Comparison of ENCODE assay signal across 12 mouse cellular contexts in the genomic region with DNA sequence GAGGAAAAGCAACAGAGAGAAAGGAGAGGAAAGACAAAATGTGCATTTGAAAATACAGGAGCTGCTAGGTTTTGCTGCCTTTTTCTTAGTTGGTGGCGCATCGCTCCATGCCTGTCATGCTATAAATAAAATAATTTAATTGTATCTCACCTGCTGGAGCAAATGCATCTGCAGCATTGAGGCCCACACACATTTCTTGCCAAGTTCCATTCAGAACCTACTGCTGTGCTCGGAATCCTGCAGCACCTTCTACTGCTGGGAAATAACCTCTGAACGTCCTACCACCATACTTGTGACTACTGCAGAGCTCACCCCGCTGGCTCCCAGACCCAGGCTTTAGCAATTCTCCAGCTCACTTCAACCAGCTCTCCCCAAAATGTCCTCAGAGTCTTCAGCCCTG.
"Had no signal": no experiment of that assay in that cellular context is flagged by ENCODE, and none has a peak within 500 bp of the region (broad histone marks: within the 10 kb centered on the region; RNA-seq: fewer than 3 reads in every experiment).

No protein-coding gene starts in this region.

- DNase-seq: retina, postnatal 1 day; right cerebral cortex, adult 18-20 months; right cerebral cortex, postnatal 14 days; right cerebral cortex, postnatal 25 days; right cerebral cortex, postnatal 4 days; spleen, adult 18-20 months; thymus, adult 18-20 months; thymus, adult 2 months; thymus, postnatal 14 days; thymus, postnatal 25 days; thymus, postnatal 36 days; thymus, postnatal 4 days had no signal
